Mouse (Mus musculus) cerebellum, adult 2 months (tissue): ENCODE data around the gene Cox10.

Experiments
- CTCF ChIP-seq: fragments of 200-500 bp; IDR thresholded peaks from 2 replicates; pipeline ENCODE4 v1.5.1; 2011; ENCODE audit warnings: low read depth, mild to moderate bottlenecking, control low read depth, low read length, moderate library complexity, borderline replicate concordance; ENCODE audit not compliant: insufficient read depth
- POLR2A ChIP-seq: fragments of 200-500 bp; IDR thresholded peaks from 2 replicates; pipeline ENCODE4 v1.6.1; 2011; ENCODE audit warnings: low read length, control low read depth, borderline replicate concordance; ENCODE audit not compliant: insufficient read depth

GRCm38 (mm10) chr11:64093058-64093457 lies 13.8 kb upstream of the Cox10 start:
- TF ChIP-seq CTCF (no peak), POLR2A (no peak)
